Mouse (Mus musculus): ENCODE measurements around the gene Frs3.

DNA sequence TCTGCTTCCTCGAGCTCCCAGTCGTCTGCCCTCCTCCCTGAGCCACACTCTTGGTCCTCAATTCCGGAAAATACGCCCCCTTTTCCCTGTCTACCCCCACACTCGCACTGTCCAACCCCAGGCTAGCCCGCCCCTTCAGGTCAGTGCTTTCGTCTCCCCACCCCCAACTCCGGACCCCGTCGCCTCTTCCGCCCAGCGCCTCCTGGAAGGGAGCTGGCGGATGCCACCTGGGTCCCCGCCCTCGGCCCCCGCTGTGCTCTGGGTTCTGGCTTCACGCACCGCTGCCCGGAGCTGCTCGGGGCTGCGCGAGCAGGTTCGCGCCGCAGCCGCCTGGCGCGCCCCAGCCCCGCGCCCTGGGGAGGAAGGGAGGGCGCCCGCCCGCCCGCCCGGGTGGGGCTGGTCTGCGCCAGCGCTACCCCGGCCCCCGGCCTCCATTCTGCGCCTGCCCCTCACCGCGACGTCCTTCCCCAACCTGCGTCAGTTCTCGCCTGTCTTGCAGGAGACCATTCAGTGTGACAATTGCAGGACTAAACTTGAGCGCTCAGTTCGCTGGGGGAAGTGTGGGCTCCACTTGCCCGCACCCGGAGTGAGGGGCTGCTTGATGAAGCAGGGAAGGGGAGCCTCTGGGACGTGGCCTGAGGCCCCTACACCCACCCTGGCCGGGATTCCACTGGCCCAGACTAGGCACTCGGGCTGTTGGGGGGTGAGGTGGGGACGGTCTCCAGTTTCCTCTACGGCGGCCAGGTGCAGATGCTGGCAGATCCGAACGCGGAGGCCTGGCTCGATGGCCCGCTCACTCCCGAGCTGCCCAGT is 49.4 kb downstream of the Frs3 start:
- TF ChIP-seq CTCF (IDR thresholded peaks at IDR 0.05; ENCODE audit: low read depth) (no peak), EP300 (IDR thresholded peaks at IDR 0.05; ENCODE audit: low read depth) (no peak)

All from liver, embryonic 14.5 days (tissue).